Mouse (Mus musculus) forebrain, embryonic 16.5 days (tissue): ENCODE results near the gene Hand1. TPM values are rescaled to one million over a fixed set of nuclear protein-coding genes. Genes with fewer than 3 reads are reported as not detected.
A peak's percentile ranks its signal among the peaks of the same experiment; 100 is the strongest.
"Not testable (repeated sequence)": the region's sequence is repeated elsewhere in the genome, so short reads cannot be mapped to it uniquely, and the experiment has no call there.

Experiments used
- ATAC-seq: fragments of 200-750 bp; cut with Nextera tagmentation; 2 replicates; pipeline ENCODE4 v1.8.0; 2017; ENCODE audit warnings: mild to moderate bottlenecking, moderate library complexity
- H3K27ac ChIP-seq: fragments of 300-500 bp; sonication (generic); 2 replicates; pipeline ENCODE4 v1.5.1; 2014; ENCODE audit warnings: low read length, control low read depth
- H3K27me3 ChIP-seq: fragments of 300-500 bp; sonication (generic); replicated peaks from 2 replicates; pipeline ENCODE4 v1.6.1; 2014; ENCODE audit warnings: low read length; ENCODE audit not compliant: control insufficient read depth, insufficient read depth
- H3K36me3 ChIP-seq: fragments of 300-500 bp; sonication (generic); 2 replicates; pipeline ENCODE4 v1.6.1; 2014; ENCODE audit not compliant: control insufficient read depth, insufficient read depth
- H3K4me1 ChIP-seq: fragments of 300-500 bp; sonication (generic); replicated peaks from 2 replicates; pipeline ENCODE4 v1.6.1; 2014; ENCODE audit warnings: low read length; ENCODE audit not compliant: control insufficient read depth, insufficient read depth
- H3K4me2 ChIP-seq: fragments of 300-500 bp; sonication (generic); 2 replicates; pipeline ENCODE4 v1.6.1; 2014; ENCODE audit warnings: mild to moderate bottlenecking, low read length, control low read depth
- H3K4me3 ChIP-seq: fragments of 300-500 bp; sonication (generic); replicated peaks from 2 replicates; pipeline ENCODE4 v1.5.1; 2014; ENCODE audit warnings: mild to moderate bottlenecking, low read length, control low read depth
- H3K9ac ChIP-seq: fragments of 300-500 bp; sonication (generic); replicated peaks from 2 replicates; pipeline ENCODE4 v1.6.1; 2014; ENCODE audit warnings: low read depth, low read length, control low read depth
- H3K9me3 ChIP-seq: fragments of 300-500 bp; sonication (generic); 2 replicates; pipeline ENCODE4 v1.6.1; 2016; ENCODE audit warnings: low read length; ENCODE audit not compliant: control insufficient read depth
- WGBS: fragments of 180-500 bp; shearing (Covaris S2); extraction: QIAGEN DNeasy Blood & Tissue Kit; methylation state at CpG from one replicate; pipeline ENCODE4 v1.1.7; 2014; 5-methylcytosine and 5-hydroxymethylcytosine counted together
- polyA plus RNA-seq: library from polyadenylated mRNA; unstranded; fragments of >200 nt; fragmentation: Nextera tagmentation; extraction: Ambion mirVana; gene quantifications from 2 replicates; pipeline ENCODE4 v1.2.1, GENCODE M21; 2015

The Hand1 gene
- polyA plus RNA-seq, 1 experiment from 2014 or later: not detected

DNA sequence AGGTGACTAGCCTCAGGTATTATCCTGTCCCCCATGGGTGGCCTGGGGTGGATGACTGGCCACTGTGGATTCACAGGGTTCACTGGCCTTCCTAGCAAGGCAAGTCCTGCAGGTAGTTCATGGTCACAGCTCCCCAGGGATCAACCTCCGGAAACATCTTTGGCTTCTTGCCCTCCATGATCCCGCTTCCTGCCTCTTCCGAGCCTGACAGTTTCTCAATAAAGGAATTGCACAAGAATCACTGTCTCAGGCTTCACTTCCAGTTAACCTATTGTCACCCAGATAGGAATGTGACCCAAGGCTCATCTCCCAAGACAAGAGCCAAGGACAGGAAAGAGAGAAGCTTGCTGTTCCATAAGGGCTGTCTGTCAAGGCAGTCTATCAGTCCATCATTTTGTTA, 18.3 kb upstream of the Hand1 start:
- H3K9ac ChIP-seq: no peak overlapping the region
- no peak overlapping the region for H3K4me3 ChIP-seq
- no peak overlapping the region for H3K4me2 ChIP-seq
- no peak for ATAC-seq
- H3K4me1 ChIP-seq: no peaks in the 10 kb centered on the region
- H3K36me3 ChIP-seq: no peaks in the 10 kb centered on the region
- no peak overlapping the region for H3K27ac ChIP-seq
- WGBS: 73% methylated on average over 3 of the region's 3 CpGs
- no peaks in the 10 kb centered on the region for H3K9me3 ChIP-seq
- 0 out of 2 replicates have a peak, but pooled peaks cover 5% of the 10 kb centered on the region for H3K27me3 ChIP-seq

DNA sequence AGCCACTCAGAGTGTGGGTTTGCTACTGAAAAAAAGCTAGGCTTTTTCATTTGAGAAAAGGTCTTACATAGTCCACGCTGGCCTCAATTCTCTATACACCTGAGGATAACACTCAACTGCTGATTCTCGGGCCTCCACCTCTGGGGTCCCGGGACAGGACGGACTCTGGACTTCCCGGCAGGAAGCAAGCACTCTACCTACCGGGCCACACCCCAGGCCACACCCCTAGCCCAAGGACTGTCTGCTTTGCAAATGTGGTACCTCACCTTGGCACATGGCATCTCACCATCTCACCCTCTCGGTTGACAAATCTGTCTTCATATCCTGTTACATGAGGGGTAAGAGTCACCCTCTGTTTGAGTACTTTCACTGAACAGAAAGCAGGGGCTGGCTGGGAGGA, 17.7 kb upstream of the Hand1 start:
- 60% methylated on average over 7 of the region's 7 CpGs for WGBS
- Histone ChIP-seq H3K4me1 (no peaks in the 10 kb centered on the region), H3K9me3 (no peaks in the 10 kb centered on the region), H3K36me3 (no peaks in the 10 kb centered on the region), H3K4me3 (no peak overlapping the region), H3K27ac (no peak overlapping the region), H3K4me2 (no peak overlapping the region), H3K27me3 (0 out of 2 replicates have a peak, but pooled peaks cover 5% of the 10 kb centered on the region), H3K9ac (no peak overlapping the region)
- no peak for ATAC-seq

DNA sequence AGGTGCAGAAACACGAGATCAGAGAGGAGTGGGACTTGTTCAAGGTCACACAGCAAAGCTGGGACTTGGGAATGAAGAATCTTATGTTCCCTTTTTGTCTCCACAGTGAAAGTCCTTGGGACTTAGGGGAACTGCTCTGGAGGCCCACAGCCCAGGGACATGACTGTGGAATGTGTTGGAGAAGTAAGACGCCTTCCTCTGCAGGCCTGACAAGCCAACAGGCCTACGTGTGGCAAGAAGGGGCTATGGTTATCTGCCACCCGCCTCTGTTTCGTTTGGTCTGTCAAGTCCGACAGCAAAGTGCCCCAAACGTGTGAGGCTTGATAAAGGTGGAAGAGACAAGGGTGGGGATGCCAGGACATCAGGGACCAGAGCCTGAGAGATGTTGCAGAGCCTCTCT, 14.8 kb upstream of the Hand1 start:
- H3K27me3 ChIP-seq: peaks cover 13% of the 10 kb centered on the region
- ATAC-seq: no peak
- no peak overlapping the region for H3K4me2 ChIP-seq
- H3K9me3 ChIP-seq: no peaks in the 10 kb centered on the region
- no peak overlapping the region for H3K9ac ChIP-seq
- H3K27ac ChIP-seq: no peak overlapping the region
- H3K4me1 ChIP-seq: no peaks in the 10 kb centered on the region
- no peak overlapping the region for H3K4me3 ChIP-seq
- WGBS: 71% methylated on average over 7 of the region's 7 CpGs
- no peaks in the 10 kb centered on the region for H3K36me3 ChIP-seq

DNA sequence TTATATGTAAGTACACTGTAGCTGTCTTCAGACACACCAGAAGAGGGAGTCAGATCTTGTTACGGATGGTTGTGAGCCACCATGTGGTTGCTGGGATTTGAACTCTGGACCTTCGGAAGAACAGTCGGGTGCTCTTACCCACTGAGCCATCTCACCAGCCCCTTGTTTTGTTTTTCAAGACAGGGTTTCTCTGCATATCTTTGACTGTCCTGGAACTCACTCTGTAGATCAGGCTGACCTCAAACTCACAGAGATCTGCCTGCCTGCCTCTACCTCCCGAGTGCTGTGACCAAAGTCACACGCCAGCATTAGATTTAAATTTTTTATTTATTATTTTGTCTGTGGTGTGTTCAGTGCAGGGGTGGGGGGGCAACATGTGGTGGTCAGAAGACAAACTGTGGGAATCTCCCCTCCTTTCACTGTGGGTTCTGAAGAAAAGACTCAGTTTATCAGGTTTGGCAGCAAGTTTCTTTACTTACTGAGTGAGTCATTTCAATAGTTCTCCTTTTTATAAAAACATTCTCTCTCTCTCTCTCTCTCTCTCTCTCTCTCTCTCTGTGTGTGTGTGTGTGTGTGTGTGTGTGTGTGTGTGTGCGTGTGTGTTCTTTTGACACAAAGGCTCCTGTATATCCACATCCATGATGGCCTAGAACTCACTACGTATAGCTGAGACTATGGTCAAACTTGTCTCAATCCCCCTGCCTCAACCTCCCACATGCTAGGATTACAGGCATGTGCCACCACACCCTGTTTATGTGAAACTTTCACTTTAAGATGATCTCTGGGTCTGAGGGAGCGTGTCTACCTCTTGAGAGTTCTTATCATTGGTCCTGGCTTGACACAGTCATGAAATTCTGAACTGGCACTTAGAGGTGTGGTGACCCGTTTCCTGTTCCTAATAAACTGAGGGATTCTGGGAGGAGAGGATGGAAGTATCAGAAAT, 14.1 kb upstream of the Hand1 start:
- 91% methylated on average over 8 of the region's 9 CpGs for WGBS
- not testable (repeated sequence) for ATAC-seq, H3K27ac ChIP-seq, H3K9me3 ChIP-seq, H3K4me2 ChIP-seq, H3K9ac ChIP-seq, H3K36me3 ChIP-seq, H3K4me1 ChIP-seq, H3K4me3 ChIP-seq
- H3K27me3 ChIP-seq: peaks cover 17% of the 10 kb centered on the region

DNA sequence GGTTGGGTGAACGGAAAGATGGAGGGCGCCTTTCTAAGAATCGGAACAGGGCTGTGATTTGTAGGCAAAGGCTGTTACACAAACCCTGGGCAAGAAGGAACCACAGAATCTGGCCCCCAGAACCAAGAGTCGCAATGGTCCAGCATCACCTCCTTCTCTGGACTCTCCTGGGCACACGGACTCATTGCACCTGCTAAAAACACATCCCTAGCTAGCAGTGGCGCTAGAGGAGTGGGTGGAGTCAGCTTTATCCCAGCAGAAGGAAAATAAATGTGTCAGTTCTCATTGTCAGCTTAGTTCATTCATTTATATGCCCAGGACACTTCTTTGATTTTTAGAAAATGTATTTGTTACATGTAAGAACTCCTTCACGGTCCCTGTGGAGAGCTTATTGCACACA, 8.8 kb upstream of the Hand1 start:
- WGBS: 15% methylated on average over 7 of the region's 7 CpGs
- Histone ChIP-seq H3K36me3 (no peaks in the 10 kb centered on the region), H3K9ac (no peak overlapping the region), H3K4me3 (no peak overlapping the region), H3K4me1 (peaks cover 8% of the 10 kb centered on the region; the same call in 1 of the 2 replicates), H3K9me3 (no peaks in the 10 kb centered on the region), H3K27me3 (peaks cover 41% of the 10 kb centered on the region), H3K27ac (no peak overlapping the region), H3K4me2 (peak overlapping the region; percentile 12; the same call in 1 of the 2 replicates)
- no peak for ATAC-seq

DNA sequence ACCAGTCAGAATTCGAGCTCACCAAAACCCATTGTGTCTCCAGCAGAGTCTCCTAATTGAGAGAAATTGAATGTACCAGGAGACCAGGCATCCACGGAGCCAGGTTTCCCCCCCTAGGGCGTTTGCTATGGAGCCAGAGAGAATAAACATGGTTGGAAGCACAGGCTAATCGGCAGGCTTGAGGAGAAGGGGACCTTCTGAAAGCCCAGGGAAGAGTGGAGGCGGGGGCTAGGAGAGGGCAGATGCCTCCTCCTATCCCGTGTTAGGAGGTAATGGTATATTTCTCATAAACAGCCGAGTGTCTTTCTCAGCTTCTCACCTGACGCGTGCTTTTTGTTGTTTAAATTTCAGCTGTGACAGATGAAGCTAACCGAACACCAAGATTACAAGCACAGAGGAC, 8.4 kb upstream of the Hand1 start:
- Histone ChIP-seq H3K36me3 (no peaks in the 10 kb centered on the region), H3K27me3 (peaks cover 45% of the 10 kb centered on the region), H3K9ac (no peak overlapping the region), H3K4me2 (peak overlapping the region; percentile 12; the same call in 1 of the 2 replicates), H3K9me3 (no peaks in the 10 kb centered on the region), H3K4me3 (no peak overlapping the region), H3K27ac (no peak overlapping the region), H3K4me1 (peaks cover 8% of the 10 kb centered on the region; the same call in 1 of the 2 replicates)
- 8% methylated on average over 10 of the region's 10 CpGs for WGBS
- no peak for ATAC-seq

DNA sequence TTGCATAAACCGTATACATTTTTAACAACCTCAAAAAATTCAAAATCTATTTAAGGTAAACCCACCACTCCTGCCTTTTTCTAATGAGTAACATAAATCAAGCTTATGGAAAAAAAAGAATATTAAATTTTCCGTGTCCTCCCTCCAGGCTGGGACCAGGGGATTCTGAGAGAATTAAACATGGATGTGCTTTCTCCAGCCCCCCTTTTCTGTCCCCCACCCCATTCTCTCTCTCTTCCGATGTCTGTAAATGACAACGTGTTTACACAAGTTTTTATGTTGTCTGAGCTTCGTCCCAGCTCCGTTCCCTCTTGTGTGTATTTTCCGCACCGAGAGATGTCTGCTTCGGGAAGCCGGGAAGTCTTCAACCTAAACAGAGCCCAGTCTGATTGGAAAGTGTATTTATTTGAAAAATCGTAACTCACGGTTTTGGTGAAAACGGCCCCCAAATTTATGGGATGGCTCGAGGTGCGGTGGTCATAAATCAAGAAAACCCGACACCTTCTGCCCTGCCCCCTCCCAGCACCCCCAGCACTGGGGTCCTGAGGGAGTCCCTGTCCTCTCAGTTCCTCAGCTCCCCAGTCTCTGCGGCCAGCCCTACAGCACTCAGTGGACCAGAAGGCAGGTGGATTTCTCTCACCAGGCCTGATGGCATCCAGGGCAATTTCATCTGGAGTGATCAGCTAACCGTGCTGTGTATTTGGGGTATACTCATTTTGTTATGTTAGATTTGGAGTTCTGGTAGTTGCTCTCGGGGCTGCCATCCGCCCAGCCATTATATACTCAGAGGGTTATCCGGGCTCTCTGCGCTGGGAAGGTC, 5.5 kb upstream of the Hand1 start:
- peaks cover 10% of the 10 kb centered on the region; the same call in 1 of the 2 replicates for H3K4me1 ChIP-seq
- no peak overlapping the region for H3K4me2 ChIP-seq
- no peak for ATAC-seq
- no peak overlapping the region for H3K4me3 ChIP-seq
- peaks cover 69% of the 10 kb centered on the region for H3K27me3 ChIP-seq
- H3K27ac ChIP-seq: no peak overlapping the region
- H3K36me3 ChIP-seq: no peaks in the 10 kb centered on the region
- WGBS: 4% methylated on average over 22 of the region's 22 CpGs
- H3K9ac ChIP-seq: no peak overlapping the region
- no peaks in the 10 kb centered on the region for H3K9me3 ChIP-seq

DNA sequence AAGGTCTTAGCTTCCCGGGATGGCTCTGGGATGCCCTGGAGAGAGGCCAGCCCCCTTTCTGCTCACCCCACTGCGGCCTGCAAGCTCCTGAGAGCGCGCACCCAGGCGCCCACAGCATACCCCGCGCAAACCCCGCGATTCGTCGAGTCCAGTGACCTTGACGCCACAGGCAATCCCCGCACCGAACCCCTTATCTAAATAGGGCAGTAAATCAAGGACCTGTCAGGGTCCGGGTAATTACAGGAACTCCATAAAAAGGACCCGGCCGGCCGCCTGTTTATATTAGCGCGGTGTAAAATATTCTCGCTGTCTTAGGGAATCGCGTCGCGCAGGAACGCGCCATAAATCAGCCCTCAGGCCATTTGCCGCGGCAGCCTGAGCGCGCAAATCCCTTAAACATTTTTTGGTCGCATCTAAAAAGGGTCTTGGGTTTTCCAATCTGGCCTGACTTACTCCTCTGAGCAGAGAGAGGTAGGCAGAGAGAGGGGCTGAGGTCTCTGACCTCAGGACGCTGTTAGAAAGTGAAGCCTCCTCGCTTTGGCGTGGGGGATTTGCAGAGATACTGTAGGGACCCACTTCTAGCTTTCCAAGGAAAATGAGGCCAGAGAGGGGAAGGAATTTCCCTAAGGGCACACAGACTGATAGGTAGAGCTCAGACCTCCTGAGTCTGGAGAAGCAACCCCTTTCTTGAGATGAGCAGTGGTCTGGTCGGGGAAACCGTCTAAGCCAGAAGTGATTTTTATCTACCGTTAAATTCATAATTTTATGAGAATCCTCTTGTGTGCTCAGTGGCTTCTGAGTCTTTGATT, 4.5 kb upstream of the Hand1 start:
- no peak overlapping the region for H3K4me2 ChIP-seq
- H3K27me3 ChIP-seq: peaks cover 71% of the 10 kb centered on the region
- 1% methylated on average over 38 of the region's 38 CpGs for WGBS
- H3K4me1 ChIP-seq: peaks cover 10% of the 10 kb centered on the region; the same call in 1 of the 2 replicates
- H3K27ac ChIP-seq: no peak overlapping the region
- H3K9ac ChIP-seq: no peak overlapping the region
- 0 out of 2 replicates have a peak overlapping the region, but pooled peaks have one; percentile 5 for H3K4me3 ChIP-seq
- ATAC-seq: no peak
- H3K36me3 ChIP-seq: no peaks in the 10 kb centered on the region
- H3K9me3 ChIP-seq: no peaks in the 10 kb centered on the region
